Mouse (Mus musculus) heart, postnatal 10 days (tissue): Measurements from ENCODE around the gene Cfap70. TPM values are rescaled to one million over a fixed set of nuclear protein-coding genes. Genes with fewer than 3 reads are reported as not detected.

Experiments
- DNase-seq, 2 experiments: peaks; one replicate each; pipeline ENCODE4 v3.0.0; 2021
- intact Hi-C: fragments of 180-260 bp; cut with DNase I; formaldehyde crosslinking; loops from one replicate; pipeline ENCODE4 v1.15.1; 2025
- total RNA-seq, 2 experiments: library from RNA; stranded (reverse); gene quantifications; 2 replicates each; pipeline ENCODE4 v1.2.3; 2021

Cfap70 gene
- total RNA-seq, 2 experiments from 2014 or later = 0.77 TPM; not detected in 1

DNA sequence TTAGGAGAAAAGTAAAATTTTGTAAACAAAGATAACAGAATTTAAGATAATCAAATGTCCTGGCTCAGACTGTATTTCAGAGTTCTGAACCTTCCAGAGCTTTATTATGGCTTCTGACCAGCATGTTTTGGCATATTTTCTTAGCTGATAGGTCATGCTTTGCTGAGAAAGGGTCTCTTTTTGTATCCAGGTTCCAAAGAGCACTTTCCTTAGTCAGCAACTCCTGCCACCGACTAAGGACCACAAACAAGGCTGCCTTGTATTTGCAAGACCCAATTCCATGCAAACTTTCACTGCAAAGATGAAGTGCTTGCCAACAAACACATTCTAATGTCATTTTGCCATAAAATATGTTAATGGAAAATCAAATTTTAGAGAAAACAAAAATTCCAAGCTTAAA, 22.2 kb downstream of the Cfap70 start:
- DNase-seq = no peak
- intact Hi-C loops = no loop called here

DNA sequence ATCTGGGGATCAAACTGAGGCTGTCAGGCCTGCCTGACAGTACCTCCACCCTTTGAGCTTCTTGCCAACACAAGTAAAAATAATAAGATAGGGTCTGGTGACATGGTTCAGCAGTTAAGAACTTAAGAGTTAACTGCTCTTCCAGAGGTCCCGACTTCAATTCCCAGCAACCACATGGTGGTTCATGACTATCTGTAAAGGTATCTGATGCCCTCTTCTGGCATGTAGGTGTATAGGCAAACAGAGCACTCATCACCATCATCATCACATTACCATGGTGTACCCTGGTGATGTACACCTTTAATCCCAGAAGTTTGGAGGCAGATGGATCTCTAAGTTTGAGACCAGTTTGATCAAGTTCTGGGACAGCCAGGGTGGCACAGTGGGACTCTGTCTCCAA, 23.4 kb downstream of the Cfap70 start:
- no peak for DNase-seq
- intact Hi-C loops = no loop called here

DNA sequence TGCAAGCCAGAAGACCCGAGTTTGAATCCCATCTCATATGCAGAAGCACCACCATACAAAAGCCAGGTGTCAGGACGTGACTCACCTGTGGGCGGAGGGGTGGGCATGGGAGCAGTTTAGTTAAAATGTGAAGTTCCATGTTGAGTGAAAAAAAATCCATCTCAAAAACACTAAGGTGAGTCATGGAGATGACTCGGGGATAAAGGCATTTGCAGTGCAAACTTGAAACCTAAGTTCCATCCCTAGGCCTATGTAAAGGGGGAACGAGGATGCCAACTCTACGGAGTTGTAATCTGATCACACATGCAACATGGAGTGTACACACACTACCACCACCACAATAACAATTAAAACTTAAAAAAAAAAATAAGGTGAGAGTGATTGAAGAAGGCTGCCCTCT, 29.0 kb downstream of the Cfap70 start:
- DNase-seq = no peak
- intact Hi-C loops = no loop called here

DNA sequence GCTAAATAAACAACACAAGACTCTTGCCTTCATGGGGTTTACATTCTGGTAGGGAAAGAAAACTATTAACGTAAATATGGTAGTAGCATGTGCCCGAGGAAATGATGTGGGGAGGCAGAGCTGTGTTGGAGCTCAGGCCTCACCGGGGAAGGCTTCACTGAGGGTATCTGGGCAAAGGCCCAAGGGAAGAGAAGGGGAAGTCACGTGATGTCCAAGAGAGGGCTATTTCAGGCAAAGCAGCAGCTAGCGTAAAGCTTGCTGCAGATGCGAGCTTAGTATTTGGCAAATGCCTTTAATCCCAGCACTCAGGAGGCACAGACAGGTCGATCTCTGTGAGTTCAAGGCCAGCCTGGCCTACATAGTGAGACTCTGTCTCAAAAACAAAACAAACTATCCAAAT, 29.8 kb downstream of the Cfap70 start:
- intact Hi-C loops = no loop called here
- peak; percentile 18 to 32 for DNase-seq

DNA sequence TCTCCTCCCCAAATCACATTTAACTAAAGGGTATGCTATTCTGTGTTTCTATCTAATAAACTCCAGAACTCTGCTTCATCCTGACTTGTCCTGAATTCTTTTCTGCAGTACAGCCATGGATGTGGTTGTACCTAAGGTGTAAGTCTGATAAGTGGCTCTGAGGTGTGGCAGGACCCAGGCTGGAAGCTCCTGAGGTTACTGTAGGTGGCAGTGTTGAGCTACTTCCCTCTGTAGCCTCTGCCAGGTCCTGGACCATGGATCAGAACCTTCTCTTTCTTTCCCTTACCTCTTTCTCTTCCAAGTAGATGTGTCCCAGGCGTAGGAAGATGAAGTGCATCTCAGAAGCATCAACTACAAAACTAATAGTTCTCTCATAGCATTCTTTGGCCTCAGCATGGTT, 52.0 kb downstream of the Cfap70 start:
- intact Hi-C loops = loop anchor here (5.0 kb wide), 1 partner anchor 52 kb away; the partner anchor contains the start of gene Cfap70

DNA sequence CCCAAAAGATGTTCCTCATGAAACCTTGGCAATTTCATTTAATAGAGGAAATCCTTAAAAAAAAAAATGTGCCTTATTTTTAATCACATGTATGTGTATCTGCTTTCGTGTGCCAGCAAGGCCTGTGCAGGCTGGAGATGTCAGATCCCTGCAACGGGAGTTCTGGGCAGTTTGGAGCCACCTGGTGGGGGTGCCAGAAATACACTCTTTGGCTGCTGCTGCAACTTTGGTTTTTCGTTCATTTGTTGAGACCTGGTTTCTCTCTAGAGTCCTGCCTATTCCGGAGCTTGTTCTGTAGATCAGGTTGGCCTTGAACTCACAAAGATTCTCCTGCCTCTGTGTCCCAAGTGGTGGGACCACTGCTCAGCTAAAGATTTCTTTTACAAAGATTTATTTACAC, 53.2 kb downstream of the Cfap70 start:
- DNase-seq = peak in 1 of 2 experiments; percentile 54
- intact Hi-C loops = loop anchor here (10.0 kb wide), 1 partner anchor 266 kb away; the partner anchor contains the start of gene Synpo2l

More for the DNA sequence above, 52.0 kb downstream of the Cfap70 start:
- peak; percentile 49 to 50 for DNase-seq

DNA sequence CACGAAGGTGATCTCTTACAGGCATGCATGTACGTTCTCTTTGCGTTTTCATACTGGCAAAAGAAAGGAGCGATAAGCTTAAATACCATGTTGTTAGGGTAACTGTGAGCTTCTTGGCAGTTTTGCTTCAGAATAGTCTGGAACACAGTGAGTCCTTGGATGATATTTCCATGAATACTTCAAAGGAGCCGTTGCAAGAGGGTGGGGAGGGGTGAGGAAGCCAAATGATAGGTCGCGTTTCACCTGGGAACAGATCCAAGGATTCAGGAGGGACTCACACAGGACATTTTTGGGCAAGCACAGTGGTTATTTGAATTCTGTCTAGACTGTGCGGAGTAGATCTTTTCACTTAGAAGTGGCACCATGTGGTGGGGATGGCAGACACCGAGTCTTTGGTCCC, 54.8 kb downstream of the Cfap70 start:
- intact Hi-C loops = loop anchor here (10.0 kb wide), 1 partner anchor 268 kb away; the partner anchor contains the start of gene Synpo2l
- DNase-seq = no peak

DNA sequence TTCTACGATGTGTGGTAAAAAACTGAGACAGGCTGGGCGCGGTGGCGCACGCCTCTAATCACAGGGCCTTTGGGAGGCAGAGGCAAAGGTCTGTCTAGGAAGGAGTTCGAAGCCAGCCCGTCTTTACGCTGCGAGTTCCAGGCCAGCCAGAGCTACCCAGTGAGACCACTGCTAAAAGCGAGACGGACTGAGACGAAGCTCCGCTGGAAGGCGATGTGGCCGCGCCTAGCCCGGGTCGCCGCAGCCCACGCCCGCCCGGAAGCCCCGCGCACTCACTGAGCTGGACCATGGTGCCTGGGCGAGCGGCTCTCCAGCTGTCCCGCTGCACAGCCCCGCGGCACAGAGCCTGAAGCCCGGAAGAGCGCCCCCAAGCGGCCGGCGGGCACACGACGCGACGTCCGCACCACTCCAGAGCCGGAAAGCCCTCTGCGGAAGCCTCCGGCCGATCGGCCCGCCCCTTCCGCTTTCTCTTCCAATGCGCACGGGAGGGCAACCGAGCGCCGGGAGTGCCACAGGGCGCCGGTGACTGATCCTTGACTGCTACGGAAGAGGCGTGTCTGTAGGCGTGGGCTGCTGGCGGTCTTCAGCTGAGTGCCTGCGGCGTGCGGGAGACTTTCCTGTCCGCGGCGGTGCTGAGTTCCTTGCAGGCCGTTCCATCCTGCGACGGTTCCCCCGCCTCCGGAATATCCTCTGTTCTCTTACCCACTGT, 58.7 kb downstream of the Cfap70 start, which contains the start of gene Mrps16:
Gene Mrps16, minus strand, starts transcription at position 430 of the 709 bp plus-strand sequence.
- intact Hi-C loops = loop anchor here (10.0 kb wide), 1 partner anchor 271 kb away; the partner anchor contains the start of gene Synpo2l
- DNase-seq = peak; percentile 96

DNA sequence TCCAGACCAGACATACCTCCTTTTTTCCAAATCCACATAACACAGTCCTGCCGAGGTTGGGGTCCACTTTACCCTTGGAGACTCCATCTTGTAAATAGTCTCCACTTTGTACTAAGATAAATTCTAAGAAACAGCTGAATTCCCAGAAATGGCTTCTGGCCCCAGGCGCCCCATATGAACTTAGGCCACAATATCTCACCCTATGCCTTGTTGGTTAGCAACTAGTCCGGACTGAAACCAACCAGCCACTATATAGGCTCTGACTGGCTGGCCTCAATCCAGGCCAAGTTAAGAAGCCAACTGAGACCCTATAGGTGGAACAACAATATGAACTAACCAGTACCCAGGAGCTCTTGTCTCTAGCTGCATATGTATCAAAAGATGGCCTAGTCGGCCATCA, 59.7 kb downstream of the Cfap70 start:
- DNase-seq = no peak

DNA sequence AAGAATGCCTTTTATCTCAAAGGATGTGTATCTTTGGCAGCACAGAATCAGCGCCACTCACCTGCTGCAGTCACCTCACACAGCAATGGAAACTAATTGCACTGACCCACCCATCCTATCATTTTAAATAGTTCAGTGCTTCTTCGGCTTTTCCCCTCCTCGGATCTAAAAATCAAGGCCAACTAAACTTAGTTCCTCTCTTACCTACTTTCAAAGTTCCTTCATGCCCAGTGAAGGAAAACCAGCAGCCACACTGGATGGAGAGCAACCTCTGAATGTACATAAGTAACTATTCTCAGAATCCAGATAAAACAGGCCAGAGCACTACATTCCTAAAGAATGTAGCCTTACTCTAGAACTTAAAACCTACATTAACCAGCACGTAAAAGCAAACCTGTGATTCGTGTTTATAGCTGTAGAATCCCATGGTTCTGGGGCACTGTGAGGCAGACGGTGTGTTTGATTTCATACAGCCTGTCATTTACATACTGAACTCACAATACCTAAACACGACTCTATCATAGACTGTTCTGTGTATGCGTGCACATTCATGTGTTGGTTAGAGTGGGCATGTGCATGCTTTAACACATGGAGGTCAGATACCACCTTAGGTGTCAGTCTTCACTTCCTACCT, 62.5 kb downstream of the Cfap70 start:
- DNase-seq = no peak
- intact Hi-C loops = loop anchor here (10.0 kb wide), 1 partner anchor 275 kb away; the partner anchor contains the start of gene Synpo2l

More for the DNA sequence above, 59.7 kb downstream of the Cfap70 start:
- intact Hi-C loops = loop anchor here (10.0 kb wide), 1 partner anchor 272 kb away; the partner anchor contains the start of gene Synpo2l

DNA sequence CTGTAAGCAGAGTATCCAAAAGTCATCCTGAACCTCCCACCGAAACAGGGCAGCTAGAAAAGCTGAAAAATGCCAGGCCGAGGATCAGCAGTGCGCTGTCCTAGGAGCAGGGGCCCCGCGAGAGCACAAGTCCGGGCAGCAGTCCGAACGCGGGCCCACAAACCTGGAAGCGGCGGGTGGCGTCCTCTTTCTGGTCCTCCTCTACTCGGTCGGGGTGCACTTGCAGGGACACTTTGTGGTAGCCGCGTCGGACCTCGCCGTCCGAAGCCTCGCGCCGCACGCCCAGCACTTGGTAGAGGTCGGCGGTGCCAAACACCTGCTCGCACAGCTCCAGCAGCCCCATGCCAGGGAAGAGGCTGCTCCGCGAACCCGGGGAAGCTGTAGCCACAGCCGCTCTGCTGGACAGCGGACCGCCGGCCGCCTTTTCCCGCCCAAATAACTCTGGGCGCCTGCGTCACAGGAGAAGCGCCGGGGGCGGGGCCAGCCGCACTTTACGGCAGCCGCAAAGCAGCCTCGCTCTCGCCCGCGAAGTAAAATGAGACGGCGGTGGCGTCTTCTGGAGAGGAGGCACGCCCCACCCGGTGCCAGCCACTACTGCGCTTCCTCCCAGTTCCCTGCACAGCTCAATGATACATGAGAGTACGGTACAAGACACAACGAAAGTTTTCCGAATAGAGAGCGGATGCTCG, 63.4 kb downstream of the Cfap70 start, which contains the start of gene Dnajc9:
Gene Dnajc9, minus strand, starts transcription at position 470 of the 689 bp plus-strand sequence.
- intact Hi-C loops = no loop called here
- peak; percentile 97 for DNase-seq

DNA sequence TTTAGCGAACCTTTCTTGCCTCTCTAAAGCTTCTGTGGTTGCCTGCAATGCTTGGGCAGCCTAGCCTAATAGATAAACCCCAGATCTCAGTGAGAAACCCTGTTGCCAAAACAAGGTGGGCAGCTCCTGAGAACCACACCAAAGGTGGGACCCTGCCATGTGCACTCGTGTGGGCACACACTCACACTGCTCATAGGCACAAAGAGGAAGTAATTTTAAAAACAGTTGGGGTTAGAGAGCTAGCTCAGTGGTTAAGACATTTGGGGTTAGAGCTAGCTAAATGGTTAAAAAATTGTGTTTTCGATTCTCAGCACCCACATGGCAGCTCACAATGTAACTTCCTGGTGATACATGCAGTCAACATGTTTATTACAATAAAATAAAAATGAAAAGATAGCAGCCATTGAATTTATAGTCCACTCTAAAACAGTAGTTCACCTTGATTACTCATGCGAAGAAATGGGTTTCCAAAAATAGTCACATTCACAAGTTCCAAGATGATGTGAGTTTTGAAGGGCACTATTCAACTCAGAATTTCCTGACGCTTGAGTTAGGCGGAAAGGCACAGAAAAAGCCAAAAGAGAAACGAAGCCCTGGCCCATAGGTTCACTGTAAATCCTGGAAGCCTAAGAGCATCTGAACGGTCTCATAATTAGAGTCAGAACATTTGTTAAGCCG, 72.1 kb downstream of the Cfap70 start:
- DNase-seq = no peak
- intact Hi-C loops = no loop called here

DNA sequence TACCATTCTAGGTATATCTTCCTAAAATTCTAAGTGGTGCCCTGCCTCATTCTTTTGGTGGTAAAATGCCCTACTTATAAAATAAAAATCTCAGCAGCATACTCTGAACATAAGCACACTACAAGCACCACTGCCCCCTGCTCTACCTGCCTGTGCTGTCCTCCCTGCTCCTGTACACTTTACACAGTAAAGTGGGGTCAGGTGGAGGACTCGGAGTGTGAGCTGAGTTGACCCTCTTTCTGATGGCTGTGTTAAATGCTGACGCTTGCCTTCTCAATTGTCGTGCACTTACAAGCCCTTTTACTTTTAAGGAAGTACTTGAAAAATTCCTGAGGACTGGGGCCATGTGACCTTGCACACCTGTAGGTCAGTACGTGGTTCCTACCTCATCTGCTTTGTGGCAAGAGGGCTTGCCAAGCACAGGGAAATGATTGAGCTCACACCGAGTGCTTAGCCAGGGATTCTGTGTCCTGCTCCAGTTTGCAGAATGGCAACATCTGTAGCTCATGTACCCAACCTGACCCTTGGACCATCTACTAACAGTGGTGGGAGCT, 72.9 kb downstream of the Cfap70 start:
- no peak for DNase-seq
- intact Hi-C loops = no loop called here

DNA sequence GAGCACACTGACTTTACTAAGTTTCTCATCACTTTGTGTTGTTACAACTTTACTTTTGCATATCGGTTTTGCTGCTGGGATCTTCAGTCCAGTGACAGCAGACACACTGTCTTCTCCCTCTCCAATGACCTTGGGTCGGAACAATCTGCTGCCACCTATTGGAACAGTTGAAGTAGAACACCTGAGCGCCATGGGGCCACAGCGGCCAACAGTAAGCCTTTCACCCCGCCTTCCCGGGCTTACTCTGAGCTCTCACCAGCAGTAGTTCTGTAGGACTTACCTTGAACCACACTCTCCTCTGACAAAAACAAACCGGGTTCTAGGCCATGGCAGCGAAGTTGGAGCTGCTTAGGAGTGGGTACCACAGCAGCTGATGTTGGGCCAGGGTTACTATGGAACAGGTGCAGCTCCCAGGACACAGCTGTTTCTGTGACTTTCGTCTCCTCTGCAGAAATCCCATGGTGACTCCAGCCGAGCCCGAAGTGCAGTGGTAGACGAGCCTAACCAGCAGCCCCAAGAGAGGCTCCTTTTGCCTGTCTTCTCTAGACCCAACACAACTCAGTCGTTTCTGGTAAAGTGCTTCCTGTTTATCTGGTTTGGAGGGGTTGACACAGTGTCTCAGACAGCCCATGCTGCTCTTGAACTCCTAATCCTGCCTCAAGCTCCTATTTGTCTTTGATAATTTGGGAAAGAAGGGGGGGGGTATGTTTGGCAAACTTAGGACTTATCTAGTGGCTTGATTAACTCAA, 73.5 kb downstream of the Cfap70 start:
- intact Hi-C loops = no loop called here
- peak; percentile 68 to 69 for DNase-seq

DNA sequence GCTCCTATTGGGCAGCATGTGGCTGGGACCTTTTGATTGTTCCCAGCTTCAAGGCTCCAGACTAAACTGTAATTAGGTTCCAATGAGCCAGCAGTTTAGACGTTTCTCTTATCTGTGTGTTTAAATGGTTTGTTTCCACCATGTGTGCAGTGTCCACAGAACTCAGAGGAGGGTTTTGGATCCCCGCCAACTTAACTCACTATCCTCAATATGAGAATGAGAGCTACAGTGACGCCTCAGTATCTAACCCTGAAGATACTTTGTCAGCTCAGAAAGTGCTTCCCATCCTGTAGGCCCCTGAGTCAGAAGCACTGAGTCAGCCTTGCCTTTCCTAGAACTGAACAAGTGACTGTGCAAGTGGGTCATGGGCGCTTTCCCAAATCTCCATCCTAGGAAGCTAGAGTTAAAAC, 74.9 kb downstream of the Cfap70 start:
- no peak for DNase-seq
- intact Hi-C loops = no loop called here

DNA sequence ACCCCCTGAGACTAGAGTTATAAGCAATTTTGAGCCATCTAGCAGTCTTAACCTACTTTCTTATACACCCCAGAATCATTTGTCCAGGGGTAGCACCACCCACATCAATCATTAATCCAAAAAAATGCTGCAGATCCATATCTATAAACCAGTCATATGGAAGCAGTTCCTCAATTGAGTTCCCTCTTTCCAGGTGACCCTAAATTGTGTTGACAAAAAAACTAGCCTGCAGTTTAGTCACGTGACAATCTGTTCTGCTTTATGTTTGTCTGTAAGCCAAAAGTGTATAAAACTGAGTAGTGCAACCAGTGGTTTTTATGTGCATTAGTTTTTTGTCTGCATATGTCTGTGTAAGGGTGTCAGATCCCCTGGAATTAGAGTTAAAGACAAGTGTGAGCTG, 80.2 kb downstream of the Cfap70 start:
- intact Hi-C loops = no loop called here
- no peak for DNase-seq

DNA sequence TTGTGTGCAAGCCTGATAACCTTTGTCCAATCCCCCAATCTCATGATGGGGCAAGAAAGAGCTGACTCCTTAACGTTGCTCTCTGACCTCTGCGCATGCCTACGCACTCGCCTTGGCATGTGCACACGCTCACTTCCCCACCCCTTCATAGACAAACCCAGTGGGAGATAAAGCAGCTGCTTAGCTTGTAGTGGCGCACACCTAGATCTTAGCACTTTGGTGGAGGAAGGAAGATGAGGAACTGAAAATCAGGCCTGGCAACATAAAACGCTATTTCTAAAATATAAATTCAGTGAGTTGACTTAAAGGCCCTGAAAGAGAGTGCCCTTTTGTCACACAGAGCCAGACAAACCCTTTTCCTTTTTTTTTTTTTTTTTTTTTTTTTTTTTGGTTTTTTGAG, 81.2 kb downstream of the Cfap70 start:
- intact Hi-C loops = no loop called here

DNA sequence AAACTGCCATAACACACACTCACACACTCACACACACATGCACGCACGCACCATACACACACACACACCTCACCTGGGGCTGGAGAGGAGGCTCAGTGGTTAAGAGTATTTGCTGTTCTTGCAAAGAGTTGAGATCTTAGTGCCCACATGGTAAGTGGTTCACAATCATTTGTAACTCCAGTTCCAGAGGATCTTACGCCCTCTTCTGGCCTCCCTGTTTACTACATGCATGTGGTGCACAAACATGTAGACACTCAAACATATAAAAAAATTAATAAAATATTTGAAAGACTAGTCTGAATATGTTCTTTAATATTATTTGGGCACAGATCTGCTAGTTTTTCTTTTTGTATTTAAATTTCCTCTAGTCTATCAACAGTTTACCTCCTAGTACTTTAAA, 83.8 kb downstream of the Cfap70 start:
- intact Hi-C loops = no loop called here
- DNase-seq = no peak

More for the DNA sequence above, 81.2 kb downstream of the Cfap70 start:
- DNase-seq = no peak

DNA sequence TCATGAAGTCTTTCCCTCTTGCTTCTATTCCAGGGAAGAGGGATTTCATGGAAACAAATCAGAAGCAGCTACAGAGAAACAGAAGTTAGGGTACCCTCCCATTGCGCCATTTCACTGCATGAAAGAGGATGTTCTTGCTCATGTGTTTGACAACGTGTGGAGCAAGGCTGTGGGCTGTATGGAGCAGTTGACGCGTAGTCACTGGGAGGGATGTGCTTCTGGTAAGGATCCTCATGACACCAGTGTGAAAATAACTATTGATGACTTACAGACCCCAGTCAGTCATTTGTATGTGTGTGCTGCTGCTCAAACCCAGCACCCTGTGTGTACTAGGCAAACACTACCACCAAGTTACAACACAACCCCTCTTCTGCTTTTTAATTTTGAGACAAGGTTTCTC, 88.8 kb downstream of the Cfap70 start:
- intact Hi-C loops = no loop called here
- DNase-seq = no peak
